Mouse (Mus musculus): ENCODE results near the gene Cacng7. TPM values are rescaled to one million over a fixed set of nuclear protein-coding genes. Genes with fewer than 3 reads are reported as not detected.
A peak's percentile ranks its signal among the peaks of the same experiment; 100 is the strongest.

The Cacng7 gene
- polyA plus RNA-seq, 1 experiment from 2014 or later, result 1.7 TPM

GRCm38 (mm10) chr7:3382123-3382522 is 49.4 kb downstream of the Cacng7 start:
- Histone ChIP-seq H3K9ac (ENCODE audit: low read depth, low read length) (no peak overlapping the region), H3K4me3 (ENCODE audit: low read depth, low read length) (no peak overlapping the region), H3K27me3 (replicated peaks; ENCODE audit: control insufficient read depth, insufficient read depth, low read length) (no peaks in the 10 kb centered on the region), H3K9me3 (ENCODE audit: control insufficient read depth, low read length) (no peaks in the 10 kb centered on the region), H3K36me3 (ENCODE audit: control insufficient read depth, insufficient read depth, low read length) (no peaks in the 10 kb centered on the region), H3K27ac (replicated peaks; ENCODE audit: low read depth, low read length) (no peak overlapping the region), H3K4me2 (ENCODE audit: low read depth, low read length) (no peak overlapping the region), H3K4me1 (ENCODE audit: control insufficient read depth, insufficient read depth, low read length) (no peaks in the 10 kb centered on the region)
- WGBS, result 90% methylated on average over 9 of the region's 9 CpGs
- ATAC-seq (ENCODE audit: low read depth) (no peak), DNase-seq (ENCODE audit: low spot score) (no peak)

DNA sequence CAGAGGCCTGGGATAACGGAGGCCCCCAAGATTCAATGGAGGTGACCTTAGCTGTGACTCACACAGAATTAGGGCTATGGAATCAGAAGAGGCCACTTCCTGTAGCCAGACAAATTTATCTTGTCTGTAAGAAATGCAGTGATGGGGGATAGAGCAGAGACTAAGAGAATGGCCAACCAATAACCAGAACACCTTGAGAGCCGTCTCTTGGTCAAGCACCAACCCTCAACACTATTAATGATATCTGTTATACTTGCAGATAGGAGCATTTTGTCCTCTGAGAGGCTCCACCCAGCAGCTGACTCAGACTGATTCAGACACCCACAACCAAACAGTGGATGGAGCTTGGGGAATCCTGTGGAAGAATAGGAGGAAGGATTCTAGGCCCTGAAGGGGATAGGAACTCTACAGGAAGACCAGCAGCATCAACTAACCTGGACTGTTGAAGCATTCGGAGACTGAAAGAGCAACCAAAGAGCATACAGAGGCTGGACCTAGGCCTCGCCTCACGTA is 52.1 kb downstream of the Cacng7 start:
- H3K4me1 ChIP-seq (ENCODE audit: control insufficient read depth, insufficient read depth, low read length), result no peaks in the 10 kb centered on the region
- H3K27me3 ChIP-seq (replicated peaks; ENCODE audit: control insufficient read depth, insufficient read depth, low read length), result no peaks in the 10 kb centered on the region
- ATAC-seq (ENCODE audit: low read depth) (no peak), DNase-seq (ENCODE audit: low spot score) (no peak)
- no peak overlapping the region for H3K9ac ChIP-seq (ENCODE audit: low read depth, low read length)
- 83% methylated on average over 5 of the region's 5 CpGs for WGBS
- no peak overlapping the region for H3K27ac ChIP-seq (replicated peaks; ENCODE audit: low read depth, low read length)
- H3K4me2 ChIP-seq (ENCODE audit: low read depth, low read length), result no peak overlapping the region
- H3K4me3 ChIP-seq (ENCODE audit: low read depth, low read length), result no peak overlapping the region
- no peaks in the 10 kb centered on the region for H3K36me3 ChIP-seq (ENCODE audit: control insufficient read depth, insufficient read depth, low read length)
- H3K9me3 ChIP-seq (ENCODE audit: control insufficient read depth, low read length), result no peaks in the 10 kb centered on the region

- no peak overlapping the region for H3K4me2 ChIP-seq (ENCODE audit: low read depth, low read length)
- 77% methylated on average over 6 of the region's 6 CpGs for WGBS
- no peak for ATAC-seq (ENCODE audit: low read depth)
These were observed 53.4 kb downstream of the Cacng7 start for GRCm38 (mm10) chr7:3386036-3386730.

DNA sequence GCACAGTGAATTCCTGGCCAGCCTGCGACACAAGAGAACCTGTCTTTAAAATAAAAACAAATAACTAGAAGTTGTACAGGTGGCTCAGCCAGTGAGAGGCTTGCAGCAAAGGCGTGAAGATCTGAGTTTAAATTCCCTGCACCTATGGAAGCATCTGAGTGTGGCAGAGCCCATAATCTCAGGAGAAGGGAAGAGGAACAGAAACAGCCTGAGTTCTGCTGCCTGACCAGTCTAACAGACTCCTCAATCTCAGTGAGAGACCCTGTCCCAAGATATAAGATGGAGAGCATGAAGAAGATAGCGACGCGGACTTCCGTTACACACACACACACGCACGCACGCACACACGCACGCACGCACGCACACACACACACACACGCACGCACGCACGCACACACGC is 55.0 kb downstream of the Cacng7 start:
- H3K4me1 ChIP-seq (ENCODE audit: control insufficient read depth, insufficient read depth, low read length), result no peaks in the 10 kb centered on the region
- H3K27me3 ChIP-seq (replicated peaks; ENCODE audit: control insufficient read depth, insufficient read depth, low read length), result no peaks in the 10 kb centered on the region
- H3K36me3 ChIP-seq (ENCODE audit: control insufficient read depth, insufficient read depth, low read length), result no peaks in the 10 kb centered on the region
- ATAC-seq (ENCODE audit: low read depth), result no peak
- no peaks in the 10 kb centered on the region for H3K9me3 ChIP-seq (ENCODE audit: control insufficient read depth, low read length)
- H3K4me2 ChIP-seq (ENCODE audit: low read depth, low read length), result no peak overlapping the region
- no peak overlapping the region for H3K4me3 ChIP-seq (ENCODE audit: low read depth, low read length)
- DNase-seq (ENCODE audit: low spot score), result no peak
- H3K27ac ChIP-seq (replicated peaks; ENCODE audit: low read depth, low read length), result no peak overlapping the region
- no peak overlapping the region for H3K9ac ChIP-seq (ENCODE audit: low read depth, low read length)
- WGBS, result 88% methylated on average over 18 of the region's 18 CpGs

More at GRCm38 (mm10) chr7:3386036-3386730, 53.4 kb downstream of the Cacng7 start:
- H3K27me3 ChIP-seq (replicated peaks; ENCODE audit: control insufficient read depth, insufficient read depth, low read length), result no peaks in the 10 kb centered on the region
- no peak overlapping the region for H3K9ac ChIP-seq (ENCODE audit: low read depth, low read length)
- no peaks in the 10 kb centered on the region for H3K36me3 ChIP-seq (ENCODE audit: control insufficient read depth, insufficient read depth, low read length)
- no peak overlapping the region for H3K4me3 ChIP-seq (ENCODE audit: low read depth, low read length)
- H3K27ac ChIP-seq (replicated peaks; ENCODE audit: low read depth, low read length), result no peak overlapping the region
- H3K9me3 ChIP-seq (ENCODE audit: control insufficient read depth, low read length), result no peaks in the 10 kb centered on the region
- DNase-seq (ENCODE audit: low spot score), result no peak
- no peaks in the 10 kb centered on the region for H3K4me1 ChIP-seq (ENCODE audit: control insufficient read depth, insufficient read depth, low read length)

- Histone ChIP-seq H3K9ac (ENCODE audit: low read depth, low read length) (no peak overlapping the region), H3K4me2 (ENCODE audit: low read depth, low read length) (peak overlapping the region; percentile 66; the same call in 1 of the 2 replicates), H3K9me3 (ENCODE audit: control insufficient read depth, low read length) (no peaks in the 10 kb centered on the region), H3K4me3 (ENCODE audit: low read depth, low read length) (peak overlapping the region; percentile 41; the same call in 1 of the 2 replicates), H3K27me3 (replicated peaks; ENCODE audit: control insufficient read depth, insufficient read depth, low read length) (no peaks in the 10 kb centered on the region), H3K27ac (replicated peaks; ENCODE audit: low read depth, low read length) (no peak overlapping the region), H3K4me1 (ENCODE audit: control insufficient read depth, insufficient read depth, low read length) (no peaks in the 10 kb centered on the region), H3K36me3 (ENCODE audit: control insufficient read depth, insufficient read depth, low read length) (no peaks in the 10 kb centered on the region)
- DNase-seq (ENCODE audit: low spot score) (no peak), ATAC-seq (ENCODE audit: low read depth) (no peak)
- 59% methylated on average over 6 of the region's 6 CpGs for WGBS
These were observed 56.1 kb downstream of the Cacng7 start for GRCm38 (mm10) chr7:3388885-3389284.

DNA sequence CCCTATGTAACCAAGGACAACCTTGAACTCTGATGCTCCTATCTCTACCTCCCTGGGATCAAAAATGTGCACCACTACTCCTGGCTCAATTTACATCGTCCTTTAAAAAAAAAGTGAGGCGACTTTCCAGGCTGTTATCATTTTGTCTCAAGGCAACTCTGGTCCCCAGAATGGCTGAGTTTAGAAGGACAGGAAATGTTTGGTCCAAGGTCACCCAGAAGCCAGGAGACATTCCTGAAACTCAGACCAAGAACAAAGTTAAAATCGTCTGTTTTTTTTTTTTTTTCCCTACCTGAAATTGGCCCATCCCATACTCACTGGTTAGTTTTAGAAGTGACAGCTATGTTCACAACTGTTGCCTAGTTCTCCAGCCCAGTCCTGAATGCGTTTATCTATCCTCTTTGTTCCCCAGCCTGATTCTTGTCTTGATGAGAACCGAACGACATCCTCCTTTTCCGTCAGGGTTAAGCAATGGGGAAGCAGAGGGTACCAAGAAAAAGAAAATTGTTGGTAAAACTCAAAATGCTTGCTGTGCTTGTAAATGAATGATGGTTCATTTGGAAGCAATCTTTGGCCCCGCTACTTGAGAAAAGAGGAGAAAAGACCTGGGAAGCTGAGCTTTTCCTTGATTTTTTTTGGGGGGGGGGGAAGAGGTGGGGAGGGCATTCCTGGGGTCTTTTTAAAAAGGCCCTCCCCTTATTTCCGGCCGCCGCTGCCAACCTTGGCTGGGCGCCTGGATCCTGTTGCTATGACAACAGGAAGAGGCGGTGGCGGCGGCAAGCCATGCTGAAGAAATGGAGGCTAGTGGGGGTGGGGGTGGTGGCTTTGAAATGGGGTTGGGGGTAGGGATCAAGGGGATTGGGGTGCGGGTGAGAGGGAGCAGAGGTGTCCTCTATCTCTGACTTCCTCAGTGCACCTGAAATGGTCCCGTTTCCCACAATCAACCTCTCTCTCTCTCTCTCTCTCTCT is 57.0 kb downstream of the Cacng7 start:
- Histone ChIP-seq H3K36me3 (ENCODE audit: control insufficient read depth, insufficient read depth, low read length) (0 out of 2 replicates have a peak, but pooled peaks cover 7% of the 10 kb centered on the region), H3K9ac (ENCODE audit: low read depth, low read length) (no peak overlapping the region), H3K9me3 (ENCODE audit: control insufficient read depth, low read length) (no peaks in the 10 kb centered on the region), H3K4me3 (ENCODE audit: low read depth, low read length) (peak overlapping the region; percentile 41), H3K27ac (replicated peaks; ENCODE audit: low read depth, low read length) (no peak overlapping the region), H3K4me1 (ENCODE audit: control insufficient read depth, insufficient read depth, low read length) (no peaks in the 10 kb centered on the region), H3K4me2 (ENCODE audit: low read depth, low read length) (peak overlapping the region; percentile 66), H3K27me3 (replicated peaks; ENCODE audit: control insufficient read depth, insufficient read depth, low read length) (no peaks in the 10 kb centered on the region)
- 3% methylated on average over 15 of the region's 17 CpGs for WGBS
- peak; percentile 71 for DNase-seq (ENCODE audit: low spot score)
- 0 out of 2 replicates have a peak, but pooled peaks have one; percentile 37 for ATAC-seq (ENCODE audit: low read depth)

DNA sequence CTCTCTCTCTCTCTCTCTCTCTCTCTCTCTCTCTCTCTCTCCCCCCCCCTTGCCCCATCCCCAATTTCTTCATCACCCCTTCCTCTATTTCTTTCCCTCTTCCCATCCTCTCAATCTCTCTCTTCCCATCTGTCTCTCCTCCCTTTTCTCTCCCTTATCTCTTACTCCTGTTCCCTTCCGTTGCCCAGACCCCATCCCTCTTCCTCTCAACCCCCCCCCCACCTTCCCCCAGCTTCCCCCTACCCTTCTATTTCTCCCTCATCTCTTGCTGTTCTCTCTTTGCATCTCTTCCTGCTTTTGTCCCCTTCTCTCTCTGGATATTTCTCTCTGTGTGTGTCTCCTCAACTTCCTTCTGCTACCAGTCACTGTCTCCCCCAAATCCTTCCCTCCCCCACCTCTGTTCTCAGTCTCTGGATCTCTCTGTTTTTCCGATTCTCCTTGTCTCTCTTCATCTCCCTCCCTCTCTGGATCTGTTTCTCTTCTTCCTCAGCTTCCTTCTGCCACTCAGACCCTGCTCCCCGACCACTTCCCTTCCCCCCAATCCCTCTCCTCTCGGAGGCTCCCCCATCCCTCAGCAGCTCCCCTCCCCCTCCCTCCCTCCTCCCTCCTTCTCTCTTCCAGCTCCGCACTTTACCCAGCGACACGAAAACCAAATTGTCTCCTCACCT is 57.8 kb downstream of the Cacng7 start, which contains the start of gene Cacng8:
TSS of gene Cacng8 (plus strand) at position 271 of the 668 bp plus-strand sequence.
- Histone ChIP-seq H3K9ac (ENCODE audit: low read depth, low read length) (peak within 1 kb of the TSS; percentile 52), H3K27ac (replicated peaks; ENCODE audit: low read depth, low read length) (no peak within 1 kb of the TSS; the same call in 1 of the 2 replicates), H3K4me2 (ENCODE audit: low read depth, low read length) (peak within 1 kb of the TSS; percentile 66), H3K4me1 (ENCODE audit: control insufficient read depth, insufficient read depth, low read length) (no peaks in the 10 kb centered on the region), H3K4me3 (ENCODE audit: low read depth, low read length) (peak within 1 kb of the TSS; percentile 41), H3K27me3 (replicated peaks; ENCODE audit: control insufficient read depth, insufficient read depth, low read length) (no peaks in the 10 kb centered on the region), H3K9me3 (ENCODE audit: control insufficient read depth, low read length) (no peaks in the 10 kb centered on the region), H3K36me3 (ENCODE audit: control insufficient read depth, insufficient read depth, low read length) (0 out of 2 replicates have a peak, but pooled peaks cover 11% of the 10 kb centered on the region)
- ATAC-seq (ENCODE audit: low read depth) (no peak), DNase-seq (ENCODE audit: low spot score) (no peak)
- 1% methylated on average over 7 of the region's 7 CpGs for WGBS

- H3K4me3 ChIP-seq (ENCODE audit: low read depth, low read length), result peak overlapping the region; percentile 41
- WGBS, result 5% methylated on average over 12 of the region's 12 CpGs
- no peaks in the 10 kb centered on the region for H3K27me3 ChIP-seq (replicated peaks; ENCODE audit: control insufficient read depth, insufficient read depth, low read length)
- peak overlapping the region; percentile 66 for H3K4me2 ChIP-seq (ENCODE audit: low read depth, low read length)
- H3K9me3 ChIP-seq (ENCODE audit: control insufficient read depth, low read length), result no peaks in the 10 kb centered on the region
- no peak overlapping the region for H3K27ac ChIP-seq (replicated peaks; ENCODE audit: low read depth, low read length)
- peak overlapping the region; percentile 52 for H3K9ac ChIP-seq (ENCODE audit: low read depth, low read length)
- H3K4me1 ChIP-seq (ENCODE audit: control insufficient read depth, insufficient read depth, low read length), result no peaks in the 10 kb centered on the region
- ATAC-seq (ENCODE audit: low read depth), result no peak
- 0 out of 2 replicates have a peak, but pooled peaks cover 11% of the 10 kb centered on the region for H3K36me3 ChIP-seq (ENCODE audit: control insufficient read depth, insufficient read depth, low read length)
- no peak for DNase-seq (ENCODE audit: low spot score)
These were observed 58.3 kb downstream of the Cacng7 start for GRCm38 (mm10) chr7:3391081-3391451.
